Mouse (Mus musculus): ENCODE data around the gene Gm11011. TPM values are rescaled to one million over a fixed set of nuclear protein-coding genes. Genes with fewer than 3 reads are reported as not detected.
A peak's percentile ranks its signal among the peaks of the same experiment; 100 is the strongest.
"Not testable (repeated sequence)": the region's sequence is repeated elsewhere in the genome, so short reads cannot be mapped to it uniquely, and the experiment has no call there.

The Gm11011 gene
- not detected in 2 replicates for polyA plus RNA-seq (2014; fragmentation: Nextera tagmentation; extraction: Ambion mirVana)

- not testable (repeated sequence) for H3K9me3 ChIP-seq (ENCODE audit: control insufficient read depth, low read length); H3K27ac ChIP-seq (ENCODE audit: low read depth); H3K36me3 ChIP-seq (ENCODE audit: control insufficient read depth, insufficient read depth, low read length); H3K9ac ChIP-seq (ENCODE audit: low read length); H3K4me2 ChIP-seq (ENCODE audit: low read length); DNase-seq (ENCODE audit: low spot score); H3K4me3 ChIP-seq (ENCODE audit: low read depth, low read length); H3K27me3 ChIP-seq (replicated peaks; ENCODE audit: control insufficient read depth, insufficient read depth, low read length); H3K4me1 ChIP-seq (replicated peaks; ENCODE audit: control insufficient read depth, insufficient read depth, low read length); ATAC-seq (replicated peaks; ENCODE audit: low FRiP score, low TSS enrichment, low read depth)
These were observed at the start of gene Gm11011 for GRCm38 (mm10) chr2:169587645-169588044. Gm11011 (minus strand) TSS chr2:169587745.

GRCm38 (mm10) chr2:169636414-169636813 is 48.9 kb upstream of the Gm11011 start:
- 29% methylated on average over 4 of the region's 4 CpGs for WGBS
- Histone ChIP-seq H3K36me3 (ENCODE audit: control insufficient read depth, insufficient read depth, low read length) (no peaks in the 10 kb centered on the region), H3K4me1 (replicated peaks; ENCODE audit: control insufficient read depth, insufficient read depth, low read length) (peaks cover 41% of the 10 kb centered on the region), H3K9ac (ENCODE audit: low read length) (peak overlapping the region; percentile 99), H3K9me3 (ENCODE audit: control insufficient read depth, low read length) (no peaks in the 10 kb centered on the region), H3K27ac (ENCODE audit: low read depth) (peak overlapping the region; percentile 95), H3K27me3 (replicated peaks; ENCODE audit: control insufficient read depth, insufficient read depth, low read length) (no peaks in the 10 kb centered on the region), H3K4me3 (ENCODE audit: low read depth, low read length) (peak overlapping the region; percentile 77), H3K4me2 (ENCODE audit: low read length) (peak overlapping the region; percentile 62)
- DNase-seq (ENCODE audit: low spot score) (no peak), ATAC-seq (replicated peaks; ENCODE audit: low FRiP score, low TSS enrichment, low read depth) (no peak)

GRCm38 (mm10) chr2:169635428-169635827 is 47.9 kb upstream of the Gm11011 start:
- H3K4me3 ChIP-seq (ENCODE audit: low read depth, low read length): peak overlapping the region; percentile 77
- WGBS: 16% methylated on average over 7 of the region's 7 CpGs
- peaks cover 37% of the 10 kb centered on the region for H3K4me1 ChIP-seq (replicated peaks; ENCODE audit: control insufficient read depth, insufficient read depth, low read length)
- ATAC-seq (replicated peaks; ENCODE audit: low FRiP score, low TSS enrichment, low read depth) (no peak), DNase-seq (ENCODE audit: low spot score) (no peak)
- H3K9ac ChIP-seq (ENCODE audit: low read length): peak overlapping the region; percentile 99
- peak overlapping the region; percentile 62 for H3K4me2 ChIP-seq (ENCODE audit: low read length)
- H3K36me3 ChIP-seq (ENCODE audit: control insufficient read depth, insufficient read depth, low read length): no peaks in the 10 kb centered on the region
- H3K27me3 ChIP-seq (replicated peaks; ENCODE audit: control insufficient read depth, insufficient read depth, low read length): no peaks in the 10 kb centered on the region
- no peaks in the 10 kb centered on the region for H3K9me3 ChIP-seq (ENCODE audit: control insufficient read depth, low read length)
- H3K27ac ChIP-seq (ENCODE audit: low read depth): peak overlapping the region; percentile 95

- no peak for ATAC-seq (replicated peaks; ENCODE audit: low FRiP score, low TSS enrichment, low read depth)
- DNase-seq (ENCODE audit: low spot score): no peak
- WGBS: 12% methylated on average over 17 of the region's 17 CpGs
These were observed 47.3 kb upstream of the Gm11011 start for GRCm38 (mm10) chr2:169634619-169635382.

GRCm38 (mm10) chr2:169633491-169634289 is 46.1 kb upstream of the Gm11011 start:
- Histone ChIP-seq H3K36me3 (ENCODE audit: control insufficient read depth, insufficient read depth, low read length) (no peaks in the 10 kb centered on the region), H3K9ac (ENCODE audit: low read length) (peak overlapping the region; percentile 99), H3K9me3 (ENCODE audit: control insufficient read depth, low read length) (no peaks in the 10 kb centered on the region), H3K4me3 (ENCODE audit: low read depth, low read length) (peak overlapping the region; percentile 77), H3K27me3 (replicated peaks; ENCODE audit: control insufficient read depth, insufficient read depth, low read length) (no peaks in the 10 kb centered on the region), H3K27ac (ENCODE audit: low read depth) (peak overlapping the region; percentile 95), H3K4me1 (replicated peaks; ENCODE audit: control insufficient read depth, insufficient read depth, low read length) (peaks cover 24% of the 10 kb centered on the region), H3K4me2 (ENCODE audit: low read length) (peak overlapping the region; percentile 62)
- peak; percentile 79 for DNase-seq (ENCODE audit: low spot score)
- under 1% methylated on average over 35 of the region's 38 CpGs for WGBS
- peak; percentile 34; the same call in 1 of the 2 replicates for ATAC-seq (replicated peaks; ENCODE audit: low FRiP score, low TSS enrichment, low read depth)

More at GRCm38 (mm10) chr2:169634619-169635382, 47.3 kb upstream of the Gm11011 start:
- no peaks in the 10 kb centered on the region for H3K27me3 ChIP-seq (replicated peaks; ENCODE audit: control insufficient read depth, insufficient read depth, low read length)
- H3K9ac ChIP-seq (ENCODE audit: low read length): peak overlapping the region; percentile 99
- no peaks in the 10 kb centered on the region for H3K36me3 ChIP-seq (ENCODE audit: control insufficient read depth, insufficient read depth, low read length)
- peak overlapping the region; percentile 77 for H3K4me3 ChIP-seq (ENCODE audit: low read depth, low read length)
- no peaks in the 10 kb centered on the region for H3K9me3 ChIP-seq (ENCODE audit: control insufficient read depth, low read length)
- H3K4me1 ChIP-seq (replicated peaks; ENCODE audit: control insufficient read depth, insufficient read depth, low read length): peaks cover 30% of the 10 kb centered on the region
- peak overlapping the region; percentile 62 for H3K4me2 ChIP-seq (ENCODE audit: low read length)
- peak overlapping the region; percentile 95 for H3K27ac ChIP-seq (ENCODE audit: low read depth)

- Histone ChIP-seq H3K9ac (ENCODE audit: low read length) (peak within 1 kb of the TSS; percentile 99), H3K27ac (ENCODE audit: low read depth) (peak within 1 kb of the TSS; percentile 95), H3K27me3 (replicated peaks; ENCODE audit: control insufficient read depth, insufficient read depth, low read length) (no peaks in the 10 kb centered on the region), H3K36me3 (ENCODE audit: control insufficient read depth, insufficient read depth, low read length) (no peaks in the 10 kb centered on the region), H3K4me3 (ENCODE audit: low read depth, low read length) (peak within 1 kb of the TSS; percentile 77), H3K4me2 (ENCODE audit: low read length) (peak within 1 kb of the TSS; percentile 62), H3K4me1 (replicated peaks; ENCODE audit: control insufficient read depth, insufficient read depth, low read length) (peaks cover 15% of the 10 kb centered on the region), H3K9me3 (ENCODE audit: control insufficient read depth, low read length) (no peaks in the 10 kb centered on the region)
- peak; percentile 79 for DNase-seq (ENCODE audit: low spot score)
- ATAC-seq (replicated peaks; ENCODE audit: low FRiP score, low TSS enrichment, low read depth): peak; percentile 74
- under 1% methylated on average over 21 of the region's 22 CpGs for WGBS
These were observed 45.0 kb upstream of the Gm11011 start, which contains the start of gene Tshz2 for GRCm38 (mm10) chr2:169632338-169633151. Tshz2 (plus strand) TSS chr2:169633013.

GRCm38 (mm10) chr2:169630070-169630469 is 42.5 kb upstream of the Gm11011 start:
- no peak for DNase-seq (ENCODE audit: low spot score)
- WGBS: 86% methylated on average over 3 of the region's 3 CpGs
- H3K4me3 ChIP-seq (ENCODE audit: low read depth, low read length): no peak overlapping the region
- ATAC-seq (replicated peaks; ENCODE audit: low FRiP score, low TSS enrichment, low read depth): no peak
- no peak overlapping the region for H3K4me2 ChIP-seq (ENCODE audit: low read length)
- no peaks in the 10 kb centered on the region for H3K36me3 ChIP-seq (ENCODE audit: control insufficient read depth, insufficient read depth, low read length)
- no peak overlapping the region for H3K9ac ChIP-seq (ENCODE audit: low read length)
- H3K4me1 ChIP-seq (replicated peaks; ENCODE audit: control insufficient read depth, insufficient read depth, low read length): 0 out of 2 replicates have a peak, but pooled peaks cover 10% of the 10 kb centered on the region
- H3K9me3 ChIP-seq (ENCODE audit: control insufficient read depth, low read length): no peaks in the 10 kb centered on the region
- no peaks in the 10 kb centered on the region for H3K27me3 ChIP-seq (replicated peaks; ENCODE audit: control insufficient read depth, insufficient read depth, low read length)
- no peak overlapping the region for H3K27ac ChIP-seq (ENCODE audit: low read depth)

GRCm38 (mm10) chr2:169621201-169621710 is 33.7 kb upstream of the Gm11011 start:
- DNase-seq (ENCODE audit: low spot score): peak; percentile 83
- H3K9ac ChIP-seq (ENCODE audit: low read length): peak overlapping the region; percentile 29

More at GRCm38 (mm10) chr2:169621201-169621710, 33.7 kb upstream of the Gm11011 start:
- Histone ChIP-seq H3K27ac (ENCODE audit: low read depth) (peak overlapping the region; percentile 77), H3K4me2 (ENCODE audit: low read length) (peak overlapping the region; percentile 43), H3K9me3 (ENCODE audit: control insufficient read depth, low read length) (no peaks in the 10 kb centered on the region), H3K27me3 (replicated peaks; ENCODE audit: control insufficient read depth, insufficient read depth, low read length) (no peaks in the 10 kb centered on the region), H3K4me3 (ENCODE audit: low read depth, low read length) (peak overlapping the region; percentile 11; the same call in 1 of the 2 replicates), H3K4me1 (replicated peaks; ENCODE audit: control insufficient read depth, insufficient read depth, low read length) (peaks cover 13% of the 10 kb centered on the region), H3K36me3 (ENCODE audit: control insufficient read depth, insufficient read depth, low read length) (no peaks in the 10 kb centered on the region)
- ATAC-seq (replicated peaks; ENCODE audit: low FRiP score, low TSS enrichment, low read depth): peak; percentile 74
- 14% methylated on average over 15 of the region's 15 CpGs for WGBS
